Mouse (Mus musculus) ES-Bruce4 (cell line): ENCODE measurements around the gene Grin2a.

Source experiments
- CTCF ChIP-seq: IDR thresholded peaks from one replicate; pipeline ENCODE4 v1.8.1; 2011; ENCODE audit warnings: low read depth, low read length
- POLR2A ChIP-seq: IDR thresholded peaks from one replicate; pipeline ENCODE4 v1.8.1; 2011; ENCODE audit warnings: low read length; ENCODE audit not compliant: insufficient read depth

GRCm38 (mm10) chr16:9851265-9851988, 143.9 kb downstream of the Grin2a start:
- TF ChIP-seq CTCF (no peak), POLR2A (no peak)
